Mouse (Mus musculus): ENCODE results near the gene Flcn. TPM values are rescaled to one million over a fixed set of nuclear protein-coding genes. Genes with fewer than 3 reads are reported as not detected.

The Flcn gene
- polyA plus RNA-seq (2014; fragmentation: Illumina TruSeq; extraction: RNeasy Lipid Tissue Mini Kit (QIAGEN cat#74804); ENCODE audit: low read depth, low replicate concordance): 5.2 TPM

GRCm38 (mm10) chr11:59809670-59810474 lies at the start of gene Flcn:
Flcn (minus strand) TSS chr11:59810016.

GRCm38 (mm10) chr11:59839459-59840126 lies 29.8 kb upstream of the Flcn start, which contains the start of gene Cops3:
Cops3 (minus strand) TSS chr11:59839838.

GRCm38 (mm10) chr11:59839008-59839458 lies 29.2 kb upstream of the Flcn start, which contains the start of gene Nt5m:
Nt5m (plus strand) TSS chr11:59839447.

GRCm38 (mm10) chr11:59787199-59787781 lies 22.5 kb downstream of the Flcn start, which contains the start of gene Pld6:
Pld6 (minus strand) TSS chr11:59787645.

Other genes starting within 250 kb of the Flcn start
- not detected for gene Olfr222, start 233.8 kb downstream of the Flcn start, polyA plus RNA-seq (2014; fragmentation: Illumina TruSeq; extraction: RNeasy Lipid Tissue Mini Kit (QIAGEN cat#74804); ENCODE audit: low read depth, low replicate concordance)
- gene Olfr223, start 216.7 kb downstream of the Flcn start, polyA plus RNA-seq (2014; fragmentation: Illumina TruSeq; extraction: RNeasy Lipid Tissue Mini Kit (QIAGEN cat#74804); ENCODE audit: low read depth, low replicate concordance): not detected
- 20.7 TPM for gene Mprip, start 148.7 kb downstream of the Flcn start, polyA plus RNA-seq (2014; fragmentation: Illumina TruSeq; extraction: RNeasy Lipid Tissue Mini Kit (QIAGEN cat#74804); ENCODE audit: low read depth, low replicate concordance)
- not detected for gene Pld6, start 22.4 kb downstream of the Flcn start, polyA plus RNA-seq (2014; fragmentation: Illumina TruSeq; extraction: RNeasy Lipid Tissue Mini Kit (QIAGEN cat#74804); ENCODE audit: low read depth, low replicate concordance)
- gene Nt5m, start 29.4 kb upstream of the Flcn start, polyA plus RNA-seq (2014; fragmentation: Illumina TruSeq; extraction: RNeasy Lipid Tissue Mini Kit (QIAGEN cat#74804); ENCODE audit: low read depth, low replicate concordance): 2.5 TPM
- 132 TPM for gene Cops3, start 29.8 kb upstream of the Flcn start, polyA plus RNA-seq (2014; fragmentation: Illumina TruSeq; extraction: RNeasy Lipid Tissue Mini Kit (QIAGEN cat#74804); ENCODE audit: low read depth, low replicate concordance)
- gene Med9, start 138.2 kb upstream of the Flcn start, polyA plus RNA-seq (2014; fragmentation: Illumina TruSeq; extraction: RNeasy Lipid Tissue Mini Kit (QIAGEN cat#74804); ENCODE audit: low read depth, low replicate concordance): 6.8 TPM
- gene Rasd1, start 154.9 kb upstream of the Flcn start, polyA plus RNA-seq (2014; fragmentation: Illumina TruSeq; extraction: RNeasy Lipid Tissue Mini Kit (QIAGEN cat#74804); ENCODE audit: low read depth, low replicate concordance): 1.0 TPM
- not detected for gene Pemt, start 236.5 kb upstream of the Flcn start, polyA plus RNA-seq (2014; fragmentation: Illumina TruSeq; extraction: RNeasy Lipid Tissue Mini Kit (QIAGEN cat#74804); ENCODE audit: low read depth, low replicate concordance)